Mouse (Mus musculus) MEL (cell line): ENCODE measurements around the gene Ehd2.

ENCODE experiments used
- CTCF ChIP-seq, 3 experiments: IDR thresholded peaks in 2 of 3; conservative IDR thresholded peaks in 1 of 3; 2 replicates each; pipeline ENCODE4 v1.5.1; 2011 to 2012; ENCODE audit warnings: low read length in 3 of 3, low read depth in 2 of 3, mild to moderate bottlenecking in 2 of 3, improper control_type of control experiment in 1 of 3, inconsistent platforms in 1 of 3, mixed read lengths in 1 of 3, moderate library complexity in 1 of 3; ENCODE audit not compliant: control insufficient read depth in 1 of 3, insufficient read depth in 1 of 3, poor library complexity in 1 of 3, severe bottlenecking in 1 of 3
- E2F4 ChIP-seq: IDR thresholded peaks from 2 replicates; pipeline ENCODE4 v1.6.1; 2011; ENCODE audit warnings: low read depth, low read length, improper control_type of control experiment, borderline replicate concordance
- EP300 ChIP-seq, 2 experiments: IDR thresholded peaks; 2 replicates each; pipeline ENCODE4 v1.6.1; 2011; ENCODE audit warnings: improper control_type of control experiment in 2 of 2, low read length in 2 of 2, low read depth in 1 of 2, mild to moderate bottlenecking in 1 of 2
- JUND ChIP-seq: IDR thresholded peaks from 2 replicates; pipeline ENCODE4 v1.6.1; 2011; ENCODE audit warnings: low read depth, mild to moderate bottlenecking, improper control_type of control experiment, low read length
- MAZ ChIP-seq: IDR thresholded peaks from 2 replicates; pipeline ENCODE4 v1.6.1; 2012; ENCODE audit warnings: low read depth, mild to moderate bottlenecking, inconsistent platforms, low read length, improper control_type of control experiment
- POLR2A ChIP-seq, 2 experiments: IDR thresholded peaks; 2 replicates each; pipeline ENCODE4 v1.6.1; 2011 to 2012; ENCODE audit warnings: low read length in 2 of 2, mild to moderate bottlenecking in 2 of 2, control low read depth in 1 of 2, improper control_type of control experiment in 1 of 2, low read depth in 1 of 2, moderate library complexity in 1 of 2; ENCODE audit not compliant: control insufficient read depth in 1 of 2, insufficient read depth in 1 of 2, poor library complexity in 1 of 2
- POLR2AphosphoS5 ChIP-seq: IDR thresholded peaks from 2 replicates; pipeline ENCODE4 v1.6.1; 2012; ENCODE audit warnings: low read depth, borderline replicate concordance, mild to moderate bottlenecking, inconsistent platforms, low read length, moderate library complexity, mixed read lengths
- RCOR1 ChIP-seq: IDR thresholded peaks from 2 replicates; pipeline ENCODE4 v1.6.1; 2012; ENCODE audit warnings: low read depth, mild to moderate bottlenecking, inconsistent platforms, low read length, improper control_type of control experiment
- SIN3A ChIP-seq: IDR thresholded peaks from 2 replicates; pipeline ENCODE4 v1.6.1; 2012; ENCODE audit warnings: low read length, improper control_type of control experiment, inconsistent platforms
- TCF12 ChIP-seq: IDR thresholded peaks from 2 replicates; pipeline ENCODE4 v1.6.1; 2014; ENCODE audit warnings: low read depth, mild to moderate bottlenecking, inconsistent platforms, low read length, improper control_type of control experiment, moderate library complexity

- TF ChIP-seq RCOR1 (no peak), MAZ (no peak), TCF12 (no peak), POLR2AphosphoS5 (no peak), EP300 (IDR thresholded peaks at IDR 0.05; ENCODE audit: low read depth in 1 of 2, low read length in 2 of 2) (no peak), E2F4 (no peak), JUND (no peak), CTCF (IDR thresholded peaks at IDR 0.05 in 2 of 3, conservative IDR thresholded peaks at IDR 0.05 in 1 of 3; ENCODE audit: control insufficient read depth in 1 of 3, insufficient read depth in 1 of 3, low read depth in 2 of 3, low read length in 3 of 3, poor library complexity in 1 of 3, severe bottlenecking in 1 of 3) (no peak), SIN3A (no peak), POLR2A (IDR thresholded peaks at IDR 0.05; ENCODE audit: control insufficient read depth in 1 of 2, insufficient read depth in 1 of 2, low read depth in 1 of 2, low read length in 2 of 2, poor library complexity in 1 of 2) (no peak)
Observed at GRCm38 (mm10) chr7:15933437-15934359, 33.7 kb downstream of the Ehd2 start.
